Mouse (Mus musculus) cerebellum, adult 18-20 months (tissue): ENCODE measurements at regions not wholly inside any gene's neighbourhood (a gene's known extent, or its start where the extent isn't known, plus 50 kb on each side); places are given as distances from the start of the nearest gene placed in this dataset.

Experiments used
- DNase-seq, 2 experiments: peaks; one replicate each; pipeline ENCODE4 v3.0.0; 2021

GRCm38 (mm10) chr16:87783561-87784304 lies 85.0 kb downstream of the Bach1 start:
- DNase-seq: no peak

- DNase-seq: no peak
Observed at GRCm38 (mm10) chr16:87784405-87784994, 85.8 kb downstream of the Bach1 start.

- no peak for DNase-seq
Observed at GRCm38 (mm10) chr16:87789539-87789938, 90.8 kb downstream of the Bach1 start.

- DNase-seq: no peak
Observed at GRCm38 (mm10) chr16:87789957-87790356, 91.2 kb downstream of the Bach1 start.

- peak; percentile 44 to 54 for DNase-seq
Observed at GRCm38 (mm10) chr16:87796514-87797248, 97.9 kb downstream of the Bach1 start.

GRCm38 (mm10) chr16:87802317-87802716 lies 103.6 kb downstream of the Bach1 start:
- DNase-seq: no peak

- DNase-seq: no peak
Observed at GRCm38 (mm10) chr16:87817590-87817989, 118.8 kb downstream of the Bach1 start.

- DNase-seq: no peak
Observed at GRCm38 (mm10) chr16:87834296-87834695, 135.6 kb downstream of the Bach1 start.

GRCm38 (mm10) chr16:87840949-87841546 lies 142.3 kb downstream of the Bach1 start:
- DNase-seq: peak; percentile 57 to 71
